Mouse (Mus musculus) lung, adult 18-20 months (tissue): ENCODE measurements around the gene C1s2.
"Not testable (repeated sequence)": the region's sequence is repeated elsewhere in the genome, so short reads cannot be mapped to it uniquely, and the experiment has no call there.

Experiments used
- DNase-seq, 2 experiments: peaks; one replicate each; pipeline ENCODE4 v3.0.0; 2022; ENCODE audit warnings: mixed read lengths in 2 of 2

The C1s2 gene

GRCm38 (mm10) chr6:124636858-124637460, 1.1 kb upstream of the C1s2 start:
- peak in 1 of 2 experiments; percentile 14 for DNase-seq

- DNase-seq = no peak
Observed at GRCm38 (mm10) chr6:124630763-124631162, 5.1 kb downstream of the C1s2 start.

DNA sequence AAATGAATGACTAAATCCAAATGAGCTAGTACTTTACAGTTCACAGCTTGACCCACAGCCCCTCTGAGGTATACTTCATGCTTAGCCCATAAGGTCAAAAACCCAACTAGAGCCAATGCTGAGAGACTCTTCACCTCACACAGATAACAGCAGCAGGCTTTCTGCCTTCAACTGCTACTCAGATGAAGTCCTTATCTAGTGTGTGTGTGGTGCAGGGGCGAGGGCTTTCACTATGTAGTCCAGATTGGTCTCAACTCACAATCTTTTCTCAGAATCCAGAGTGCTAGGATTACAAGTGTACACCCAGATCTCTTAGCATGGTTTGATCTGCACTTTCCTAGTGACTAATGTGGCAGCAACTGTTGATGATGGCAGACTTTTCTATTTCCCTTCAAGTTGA, 9.7 kb downstream of the C1s2 start:
- not testable (repeated sequence) for DNase-seq

- no peak for DNase-seq
Observed at GRCm38 (mm10) chr6:124625612-124626011, 10.3 kb downstream of the C1s2 start.

- DNase-seq = no peak
Observed at GRCm38 (mm10) chr6:124602031-124602430, 33.9 kb downstream of the C1s2 start.

- no peak for DNase-seq
Observed at GRCm38 (mm10) chr6:124593121-124593520, 42.8 kb downstream of the C1s2 start.

- DNase-seq = no peak
Observed at GRCm38 (mm10) chr6:124592186-124592700, 43.6 kb downstream of the C1s2 start.

GRCm38 (mm10) chr6:124588771-124589170, 47.1 kb downstream of the C1s2 start:
- DNase-seq = no peak

GRCm38 (mm10) chr6:124586266-124586665, 49.6 kb downstream of the C1s2 start:
- DNase-seq = no peak

GRCm38 (mm10) chr6:124585761-124586160, 50.1 kb downstream of the C1s2 start:
- DNase-seq = no peak

DNA sequence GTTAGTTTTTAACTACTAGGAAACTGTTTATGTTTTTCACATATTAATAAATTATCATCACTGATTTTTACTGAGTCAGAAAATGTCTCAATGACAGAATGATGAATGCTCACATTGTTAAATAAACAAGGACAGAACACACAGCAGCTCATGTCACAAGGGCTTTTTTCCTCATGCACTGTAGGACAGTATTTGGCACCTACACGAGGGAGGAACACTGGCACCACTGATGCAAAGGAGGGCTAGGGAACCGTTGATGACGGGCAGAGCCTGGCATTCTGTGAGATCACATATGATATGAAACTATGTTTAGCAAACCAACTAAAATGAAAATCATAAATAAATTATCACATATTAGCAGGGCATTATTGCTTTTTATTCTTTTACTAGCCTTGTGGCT, 51.0 kb downstream of the C1s2 start:
- DNase-seq = no peak

DNA sequence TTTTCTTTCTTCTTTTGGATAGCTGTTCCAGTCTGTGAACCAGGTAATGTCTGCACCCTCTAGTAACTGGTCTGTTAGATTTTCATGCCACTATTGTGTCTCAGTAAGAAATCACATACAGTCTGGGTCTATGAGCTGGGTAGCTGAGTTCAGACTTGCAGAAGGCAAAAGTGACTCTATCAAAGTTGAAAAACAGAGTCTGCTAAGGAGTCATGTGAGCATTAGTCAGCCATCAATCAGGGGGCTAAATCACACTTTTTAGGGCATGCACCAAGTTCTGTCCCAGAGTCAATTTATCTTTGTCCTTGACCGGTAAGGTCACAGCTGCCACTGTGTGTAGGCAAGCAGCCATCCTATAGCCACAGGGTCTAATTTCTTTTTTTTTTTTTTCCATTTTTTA, 53.7 kb downstream of the C1s2 start:
- no peak for DNase-seq

GRCm38 (mm10) chr6:124580155-124580554, 55.7 kb downstream of the C1s2 start:
- DNase-seq = not testable (repeated sequence)

DNA sequence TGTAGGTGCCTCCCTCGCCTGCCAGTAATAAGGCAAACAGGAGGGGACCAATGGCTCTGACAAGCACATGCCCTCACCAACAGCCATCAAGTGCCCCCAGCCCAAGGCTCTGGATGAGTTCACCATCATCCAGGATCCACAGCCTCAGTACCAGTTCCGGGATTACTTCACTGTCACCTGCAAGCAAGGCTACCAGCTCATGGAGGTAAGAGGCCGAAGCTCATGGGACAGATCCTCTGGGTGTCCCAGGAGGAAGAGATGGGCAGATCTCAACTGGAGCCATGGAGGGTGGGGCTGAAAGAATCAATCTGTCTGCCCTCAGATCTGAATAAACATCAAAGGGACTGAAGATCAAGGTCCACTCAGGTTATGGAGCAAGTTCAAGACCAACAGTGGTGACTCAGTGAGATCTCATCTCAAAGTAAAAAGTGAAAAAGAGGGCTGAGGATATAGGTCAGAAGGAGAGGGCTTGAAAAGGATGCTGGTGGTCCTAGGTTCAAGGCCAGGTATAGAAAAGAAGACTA, 60.7 kb downstream of the C1s2 start:
- not testable (repeated sequence) for DNase-seq
